Mouse (Mus musculus) small intestine, adult 2 months (tissue): ENCODE results near the gene Med6.

Experiments
- CTCF ChIP-seq: fragments of 200-500 bp; IDR thresholded peaks from 2 replicates; pipeline ENCODE4 v1.5.1; 2012; ENCODE audit warnings: low read depth, mild to moderate bottlenecking, control low read depth, inconsistent platforms, low read length, moderate library complexity, mixed read lengths; ENCODE audit not compliant: insufficient replicate concordance, insufficient read length; ENCODE audit errors: extremely low read depth
- POLR2A ChIP-seq: fragments of 200-500 bp; IDR thresholded peaks from 2 replicates; pipeline ENCODE4 v1.6.1; 2012; ENCODE audit warnings: low read depth, mild to moderate bottlenecking, control low read depth, inconsistent platforms, low read length, moderate library complexity

GRCm38 (mm10) chr12:81640656-81641055 is 45.8 kb upstream of the Med6 start:
- TF ChIP-seq CTCF (no peak), POLR2A (no peak)
